Mouse (Mus musculus): Measurements from ENCODE around the gene Cic. TPM values are rescaled to one million over a fixed set of nuclear protein-coding genes. Genes with fewer than 3 reads are reported as not detected.

Gene Cic
- polyA plus RNA-seq, 1 experiment = 270 TPM

- Histone ChIP-seq H3K4me1 (replicated peaks; ENCODE audit: control insufficient read depth, insufficient read depth, low read length) (peaks cover 66% of the 10 kb centered on the region), H3K36me3 (ENCODE audit: control insufficient read depth, insufficient read depth, low read length) (no peaks in the 10 kb centered on the region), H3K27ac (ENCODE audit: control insufficient read depth, insufficient read depth, low read length) (peak overlapping the region; percentile 59; the same call in 1 of the 2 replicates), H3K4me3 (ENCODE audit: control insufficient read depth, insufficient read depth, low read length) (no peak overlapping the region), H3K27me3 (ENCODE audit: control insufficient read depth, insufficient read depth, low read length) (no peaks in the 10 kb centered on the region)
- no peak for DNase-seq
- TF ChIP-seq POLR2A (IDR thresholded peaks at IDR 0.05; ENCODE audit: control insufficient read depth, extremely low read depth, insufficient read depth, low read length, poor library complexity) = no peak
- 0 out of 2 replicates have a peak, but pooled peaks have one; percentile 20 for TF ChIP-seq CTCF (IDR thresholded peaks at IDR 0.05; ENCODE audit: borderline replicate concordance, control insufficient read depth, extremely low read depth, insufficient read depth, low read length, poor library complexity)
- WGBS = 5% methylated on average over 4 of the region's 4 CpGs
These were observed 10.5 kb downstream of the Cic start for GRCm38 (mm10) chr7:25277998-25278340.

- no peak for TF ChIP-seq CTCF (IDR thresholded peaks at IDR 0.05; ENCODE audit: borderline replicate concordance, control insufficient read depth, extremely low read depth, insufficient read depth, low read length, poor library complexity)
- peak; percentile 82; the same call in 1 of the 2 replicates for TF ChIP-seq POLR2A (IDR thresholded peaks at IDR 0.05; ENCODE audit: control insufficient read depth, extremely low read depth, insufficient read depth, low read length, poor library complexity)
- no peaks in the 10 kb centered on the region for H3K27me3 ChIP-seq (ENCODE audit: control insufficient read depth, insufficient read depth, low read length)
- H3K4me3 ChIP-seq (ENCODE audit: control insufficient read depth, insufficient read depth, low read length) = peak overlapping the region; percentile 64
- WGBS = under 1% methylated on average over 59 of the region's 60 CpGs
- DNase-seq = peak; percentile 90
- H3K27ac ChIP-seq (ENCODE audit: control insufficient read depth, insufficient read depth, low read length) = peak overlapping the region; percentile 90
- H3K4me1 ChIP-seq (replicated peaks; ENCODE audit: control insufficient read depth, insufficient read depth, low read length) = peaks cover 66% of the 10 kb centered on the region
- H3K36me3 ChIP-seq (ENCODE audit: control insufficient read depth, insufficient read depth, low read length) = no peaks in the 10 kb centered on the region
These were observed 11.0 kb downstream of the Cic start for GRCm38 (mm10) chr7:25278341-25279075.

- peak overlapping the region; percentile 48; the same call in 1 of the 2 replicates for H3K27ac ChIP-seq (ENCODE audit: control insufficient read depth, insufficient read depth, low read length)
- TF ChIP-seq CTCF (IDR thresholded peaks at IDR 0.05; ENCODE audit: borderline replicate concordance, control insufficient read depth, extremely low read depth, insufficient read depth, low read length, poor library complexity) = peak; percentile 9; the same call in 1 of the 2 replicates
- no peak; the same call in 1 of the 2 replicates for TF ChIP-seq POLR2A (IDR thresholded peaks at IDR 0.05; ENCODE audit: control insufficient read depth, extremely low read depth, insufficient read depth, low read length, poor library complexity)
- WGBS = under 1% methylated on average over 49 of the region's 49 CpGs
- H3K4me1 ChIP-seq (replicated peaks; ENCODE audit: control insufficient read depth, insufficient read depth, low read length) = peaks cover 66% of the 10 kb centered on the region
- H3K27me3 ChIP-seq (ENCODE audit: control insufficient read depth, insufficient read depth, low read length) = no peaks in the 10 kb centered on the region
- H3K4me3 ChIP-seq (ENCODE audit: control insufficient read depth, insufficient read depth, low read length) = peak overlapping the region; percentile 58
- H3K36me3 ChIP-seq (ENCODE audit: control insufficient read depth, insufficient read depth, low read length) = no peaks in the 10 kb centered on the region
- DNase-seq = peak; percentile 86
These were observed 11.8 kb downstream of the Cic start for GRCm38 (mm10) chr7:25279076-25279860.

- peak; percentile 17 for DNase-seq
- Histone ChIP-seq H3K27me3 (ENCODE audit: control insufficient read depth, insufficient read depth, low read length) (no peaks in the 10 kb centered on the region), H3K27ac (ENCODE audit: control insufficient read depth, insufficient read depth, low read length) (peak overlapping the region; percentile 24; the same call in 1 of the 2 replicates), H3K4me1 (replicated peaks; ENCODE audit: control insufficient read depth, insufficient read depth, low read length) (peaks cover 59% of the 10 kb centered on the region), H3K4me3 (ENCODE audit: control insufficient read depth, insufficient read depth, low read length) (peak overlapping the region; percentile 58), H3K36me3 (ENCODE audit: control insufficient read depth, insufficient read depth, low read length) (peaks cover under 1% of the 10 kb centered on the region)
- no peak for TF ChIP-seq POLR2A (IDR thresholded peaks at IDR 0.05; ENCODE audit: control insufficient read depth, extremely low read depth, insufficient read depth, low read length, poor library complexity)
- no peak for TF ChIP-seq CTCF (IDR thresholded peaks at IDR 0.05; ENCODE audit: borderline replicate concordance, control insufficient read depth, extremely low read depth, insufficient read depth, low read length, poor library complexity)
- WGBS = 22% methylated on average over 6 of the region's 6 CpGs
These were observed 12.6 kb downstream of the Cic start for GRCm38 (mm10) chr7:25279861-25280791.

- TF ChIP-seq CTCF (IDR thresholded peaks at IDR 0.05; ENCODE audit: borderline replicate concordance, control insufficient read depth, extremely low read depth, insufficient read depth, low read length, poor library complexity) (no peak), POLR2A (IDR thresholded peaks at IDR 0.05; ENCODE audit: control insufficient read depth, extremely low read depth, insufficient read depth, low read length, poor library complexity) (no peak)
- peaks cover 49% of the 10 kb centered on the region for H3K4me1 ChIP-seq (replicated peaks; ENCODE audit: control insufficient read depth, insufficient read depth, low read length)
- peak overlapping the region; percentile 24 for H3K4me3 ChIP-seq (ENCODE audit: control insufficient read depth, insufficient read depth, low read length)
- no peaks in the 10 kb centered on the region for H3K27me3 ChIP-seq (ENCODE audit: control insufficient read depth, insufficient read depth, low read length)
- no peak for DNase-seq
- peaks cover 12% of the 10 kb centered on the region for H3K36me3 ChIP-seq (ENCODE audit: control insufficient read depth, insufficient read depth, low read length)
- H3K27ac ChIP-seq (ENCODE audit: control insufficient read depth, insufficient read depth, low read length) = peak overlapping the region; percentile 16
- 28% methylated on average over 12 of the region's 12 CpGs for WGBS
These were observed 13.7 kb downstream of the Cic start for GRCm38 (mm10) chr7:25281166-25281733.

Data from thymus, adult 2 months (tissue).